Mouse (Mus musculus) lung, embryonic 15.5 days (tissue): Measurements from ENCODE around the gene Arhgef25. TPM values are rescaled to one million over a fixed set of nuclear protein-coding genes. Genes with fewer than 3 reads are reported as not detected.
A peak's percentile ranks its signal among the peaks of the same experiment; 100 is the strongest.

ENCODE experiments used
- ATAC-seq: fragments of 200-750 bp; cut with Nextera tagmentation; 2 replicates; pipeline ENCODE4 v1.8.0; 2017; ENCODE audit warnings: moderate number of reproducible peaks, borderline replicate concordance; ENCODE audit not compliant: low FRiP score, low TSS enrichment; ENCODE audit errors: extremely low read depth
- H3K27ac ChIP-seq: fragments of 300-500 bp; sonication (generic); 2 replicates; pipeline ENCODE4 v1.5.1; 2015; ENCODE audit warnings: moderate library complexity, mild to moderate bottlenecking, inconsistent platforms
- H3K27me3 ChIP-seq: fragments of 300-500 bp; sonication (generic); 2 replicates; pipeline ENCODE4 v1.6.1; 2015; ENCODE audit warnings: inconsistent platforms
- H3K36me3 ChIP-seq: fragments of 300-500 bp; sonication (generic); 2 replicates; pipeline ENCODE4 v1.6.1; 2015; ENCODE audit warnings: inconsistent platforms
- H3K4me1 ChIP-seq: fragments of 300-500 bp; sonication (generic); 2 replicates; pipeline ENCODE4 v1.6.1; 2015; ENCODE audit warnings: inconsistent platforms
- H3K4me2 ChIP-seq: fragments of 300-500 bp; sonication (generic); 2 replicates; pipeline ENCODE4 v1.6.1; 2015; ENCODE audit warnings: inconsistent platforms, mild to moderate bottlenecking, moderate library complexity
- H3K4me3 ChIP-seq: fragments of 300-500 bp; sonication (generic); 2 replicates; pipeline ENCODE4 v1.5.1; 2015; ENCODE audit warnings: mild to moderate bottlenecking, inconsistent platforms
- H3K9ac ChIP-seq: fragments of 300-500 bp; sonication (generic); 2 replicates; pipeline ENCODE4 v1.6.1; 2015; ENCODE audit warnings: inconsistent platforms
- H3K9me3 ChIP-seq: fragments of 300-500 bp; sonication (generic); 2 replicates; pipeline ENCODE4 v1.6.1; 2016; ENCODE audit warnings: inconsistent platforms
- WGBS: fragments of 180-500 bp; shearing (Covaris S2); methylation state at CpG from one replicate; pipeline ENCODE4 v1.1.7; 2015; 5-methylcytosine and 5-hydroxymethylcytosine counted together
- polyA plus RNA-seq: library from polyadenylated mRNA; unstranded; fragments of >200 nt; fragmentation: Nextera tagmentation; extraction: Ambion mirVana; gene quantifications from 2 replicates; pipeline ENCODE4 v1.2.1, GENCODE M21; 2015

Arhgef25 gene
- polyA plus RNA-seq, 1 experiment from 2014 or later, result 59.0 TPM

DNA sequence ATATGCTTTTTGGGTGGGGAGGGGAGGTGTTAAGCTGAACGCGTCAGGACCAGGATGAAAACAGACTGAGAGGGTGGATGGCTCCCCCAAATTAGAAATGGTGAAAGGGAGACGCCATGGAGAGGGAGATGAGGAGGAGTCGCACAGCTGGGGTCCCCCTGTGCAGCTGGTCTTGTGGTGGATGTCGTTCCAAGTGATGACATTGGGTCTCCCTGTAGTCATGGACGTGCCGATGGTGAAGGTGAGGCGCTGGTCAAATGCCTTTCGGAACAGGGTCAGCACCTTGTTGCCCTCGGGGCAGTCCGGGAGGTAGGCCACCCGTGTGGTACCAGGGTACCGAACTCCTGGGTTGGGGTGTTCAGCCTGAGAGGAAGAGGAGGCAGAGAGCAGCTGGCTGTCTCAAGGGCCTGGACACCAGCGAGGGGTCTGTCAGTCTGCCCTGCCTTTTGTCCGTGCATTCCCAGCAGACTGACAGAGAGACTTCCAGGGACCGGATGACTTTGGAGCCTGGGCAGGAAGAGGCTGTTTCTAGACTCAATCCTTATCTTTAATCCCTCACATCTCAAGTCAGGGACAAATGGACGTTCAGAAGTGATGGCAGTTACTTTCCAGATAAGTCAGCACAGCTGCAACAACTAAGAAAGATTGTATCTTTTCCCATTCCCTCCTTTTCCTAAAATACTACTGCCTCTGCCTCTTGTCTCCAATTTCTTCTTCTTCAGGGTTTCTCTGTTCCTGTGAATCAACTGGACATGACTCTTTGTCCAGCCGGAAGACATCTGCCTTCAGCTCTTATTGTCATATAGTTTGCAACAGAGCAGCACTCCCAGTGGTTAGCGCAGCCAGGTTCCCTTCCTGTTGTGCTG is 1.5 kb upstream of the Arhgef25 start:
- peaks cover 56% of the 10 kb centered on the region for H3K4me1 ChIP-seq
- no peak for ATAC-seq
- WGBS, result 68% methylated on average over 19 of the region's 19 CpGs
- 0 out of 2 replicates have a peak overlapping the region, but pooled peaks have one; percentile 6 for H3K9ac ChIP-seq
- H3K36me3 ChIP-seq, result 0 out of 2 replicates have a peak, but pooled peaks cover 4% of the 10 kb centered on the region
- peaks cover 12% of the 10 kb centered on the region; the same call in 1 of the 2 replicates for H3K27me3 ChIP-seq
- H3K4me3 ChIP-seq, result no peak overlapping the region
- H3K9me3 ChIP-seq, result no peaks in the 10 kb centered on the region
- H3K27ac ChIP-seq, result peak overlapping the region; percentile 95; the same call in 1 of the 2 replicates
- H3K4me2 ChIP-seq, result no peak overlapping the region; the same call in 1 of the 2 replicates

GRCm38 (mm10) chr10:127190398-127191190 is 711 bp upstream of the Arhgef25 start:
- Histone ChIP-seq H3K36me3 (peaks cover 10% of the 10 kb centered on the region; the same call in 1 of the 2 replicates), H3K9me3 (no peaks in the 10 kb centered on the region), H3K4me1 (peaks cover 52% of the 10 kb centered on the region), H3K27me3 (peaks cover 12% of the 10 kb centered on the region; the same call in 1 of the 2 replicates), H3K27ac (peak overlapping the region; percentile 95), H3K9ac (peak overlapping the region; percentile 68), H3K4me3 (peak overlapping the region; percentile 73), H3K4me2 (peak overlapping the region; percentile 96)
- no peak for ATAC-seq
- 38% methylated on average over 14 of the region's 14 CpGs for WGBS

GRCm38 (mm10) chr10:127189116-127189650 is 700 bp downstream of the Arhgef25 start:
- peak overlapping the region; percentile 96 for H3K4me2 ChIP-seq
- H3K27me3 ChIP-seq, result peaks cover 17% of the 10 kb centered on the region; the same call in 1 of the 2 replicates
- 0% methylated on average over 26 of the region's 26 CpGs for WGBS
- peak overlapping the region; percentile 95 for H3K27ac ChIP-seq
- peak overlapping the region; percentile 73 for H3K4me3 ChIP-seq
- H3K9ac ChIP-seq, result peak overlapping the region; percentile 68
- peaks cover 42% of the 10 kb centered on the region for H3K4me1 ChIP-seq
- H3K9me3 ChIP-seq, result no peaks in the 10 kb centered on the region
- peaks cover 14% of the 10 kb centered on the region; the same call in 1 of the 2 replicates for H3K36me3 ChIP-seq
- ATAC-seq, result peak; percentile 20; the same call in 1 of the 2 replicates

GRCm38 (mm10) chr10:127188465-127189115 is 1.3 kb downstream of the Arhgef25 start:
- H3K36me3 ChIP-seq, result peaks cover 14% of the 10 kb centered on the region; the same call in 1 of the 2 replicates

DNA sequence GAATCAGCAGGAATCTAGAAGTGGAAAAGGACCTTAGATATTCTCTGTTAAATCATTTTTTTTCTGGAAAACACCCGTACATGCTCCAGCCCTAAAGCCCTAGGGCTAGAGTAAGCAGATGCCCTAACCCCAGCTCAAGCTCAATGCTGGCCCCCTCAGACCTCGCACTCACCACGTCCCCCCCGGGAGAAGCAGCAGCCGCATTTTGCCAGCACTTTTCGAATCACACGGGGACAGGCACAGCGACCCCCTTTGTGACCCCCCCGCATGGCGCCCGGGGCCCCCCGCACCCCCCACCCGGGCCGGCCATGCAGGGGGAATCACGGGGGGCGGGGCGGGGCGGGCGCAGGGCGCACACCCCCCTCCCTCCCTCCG is 1.8 kb downstream of the Arhgef25 start:
- peak overlapping the region; percentile 95 for H3K27ac ChIP-seq
- H3K9me3 ChIP-seq, result no peaks in the 10 kb centered on the region
- no peak for ATAC-seq
- 2% methylated on average over 19 of the region's 21 CpGs for WGBS
- H3K9ac ChIP-seq, result peak overlapping the region; percentile 68
- H3K4me3 ChIP-seq, result peak overlapping the region; percentile 73
- H3K4me2 ChIP-seq, result peak overlapping the region; percentile 96
- H3K27me3 ChIP-seq, result peaks cover 27% of the 10 kb centered on the region
- peaks cover 51% of the 10 kb centered on the region for H3K4me1 ChIP-seq
- peaks cover 14% of the 10 kb centered on the region; the same call in 1 of the 2 replicates for H3K36me3 ChIP-seq

More at GRCm38 (mm10) chr10:127188465-127189115, 1.3 kb downstream of the Arhgef25 start:
- Histone ChIP-seq H3K9ac (peak overlapping the region; percentile 68), H3K27ac (peak overlapping the region; percentile 95), H3K9me3 (no peaks in the 10 kb centered on the region), H3K4me1 (peaks cover 46% of the 10 kb centered on the region), H3K4me3 (peak overlapping the region; percentile 73), H3K27me3 (peaks cover 22% of the 10 kb centered on the region), H3K4me2 (peak overlapping the region; percentile 96)
- peak; percentile 81 for ATAC-seq
- under 1% methylated on average over 32 of the region's 46 CpGs for WGBS

- Histone ChIP-seq H3K9ac (peak overlapping the region; percentile 68), H3K9me3 (no peaks in the 10 kb centered on the region), H3K4me1 (peaks cover 51% of the 10 kb centered on the region), H3K36me3 (peaks cover 19% of the 10 kb centered on the region; the same call in 1 of the 2 replicates), H3K27ac (peak overlapping the region; percentile 95; the same call in 1 of the 2 replicates), H3K27me3 (peaks cover 33% of the 10 kb centered on the region), H3K4me3 (peak overlapping the region; percentile 73), H3K4me2 (peak overlapping the region; percentile 96)
- 47% methylated on average over 10 of the region's 10 CpGs for WGBS
- ATAC-seq, result no peak
Observed at GRCm38 (mm10) chr10:127187371-127188078, 2.4 kb downstream of the Arhgef25 start.

GRCm38 (mm10) chr10:127186451-127186850 is 3.4 kb downstream of the Arhgef25 start:
- 82% methylated on average over 1 of the region's 1 CpGs for WGBS
- peaks cover 41% of the 10 kb centered on the region for H3K27me3 ChIP-seq
- peaks cover 50% of the 10 kb centered on the region for H3K4me1 ChIP-seq
- peaks cover 19% of the 10 kb centered on the region; the same call in 1 of the 2 replicates for H3K36me3 ChIP-seq
- no peak overlapping the region for H3K9ac ChIP-seq
- H3K4me2 ChIP-seq, result no peak overlapping the region
- ATAC-seq, result no peak
- no peaks in the 10 kb centered on the region for H3K9me3 ChIP-seq
- no peak overlapping the region for H3K4me3 ChIP-seq
- H3K27ac ChIP-seq, result no peak overlapping the region

DNA sequence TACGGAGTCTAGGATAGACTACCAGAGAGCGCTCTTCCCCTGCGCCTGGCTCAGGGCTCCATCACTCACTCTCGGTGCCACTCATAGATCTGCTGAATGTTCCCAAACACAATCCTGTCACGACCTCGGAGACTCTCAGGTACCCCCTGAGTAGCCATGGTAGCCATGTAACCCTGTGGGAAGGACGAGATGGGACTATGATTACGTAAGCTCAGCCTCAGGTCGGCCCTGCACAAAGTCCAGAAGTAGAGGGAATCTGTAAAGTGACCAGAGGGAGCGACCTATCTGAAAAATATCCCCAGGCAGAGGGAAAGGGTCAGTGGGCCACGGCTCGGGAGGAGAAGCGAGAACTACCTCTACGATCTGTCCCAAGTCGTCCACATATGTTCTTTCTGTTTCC is 4.4 kb downstream of the Arhgef25 start:
- Histone ChIP-seq H3K9ac (no peak overlapping the region), H3K4me3 (no peak overlapping the region), H3K27me3 (peaks cover 51% of the 10 kb centered on the region), H3K4me2 (no peak overlapping the region), H3K9me3 (no peaks in the 10 kb centered on the region), H3K4me1 (peaks cover 42% of the 10 kb centered on the region), H3K27ac (no peak overlapping the region), H3K36me3 (peaks cover 19% of the 10 kb centered on the region; the same call in 1 of the 2 replicates)
- ATAC-seq, result no peak
- WGBS, result 83% methylated on average over 15 of the region's 15 CpGs

GRCm38 (mm10) chr10:127185101-127185500 is 4.8 kb downstream of the Arhgef25 start:
- Histone ChIP-seq H3K9me3 (no peaks in the 10 kb centered on the region), H3K4me3 (no peak overlapping the region), H3K27me3 (peaks cover 55% of the 10 kb centered on the region), H3K4me1 (peaks cover 42% of the 10 kb centered on the region), H3K27ac (no peak overlapping the region), H3K36me3 (peaks cover 19% of the 10 kb centered on the region; the same call in 1 of the 2 replicates), H3K4me2 (no peak overlapping the region), H3K9ac (no peak overlapping the region)
- 67% methylated on average over 9 of the region's 9 CpGs for WGBS
- no peak for ATAC-seq

DNA sequence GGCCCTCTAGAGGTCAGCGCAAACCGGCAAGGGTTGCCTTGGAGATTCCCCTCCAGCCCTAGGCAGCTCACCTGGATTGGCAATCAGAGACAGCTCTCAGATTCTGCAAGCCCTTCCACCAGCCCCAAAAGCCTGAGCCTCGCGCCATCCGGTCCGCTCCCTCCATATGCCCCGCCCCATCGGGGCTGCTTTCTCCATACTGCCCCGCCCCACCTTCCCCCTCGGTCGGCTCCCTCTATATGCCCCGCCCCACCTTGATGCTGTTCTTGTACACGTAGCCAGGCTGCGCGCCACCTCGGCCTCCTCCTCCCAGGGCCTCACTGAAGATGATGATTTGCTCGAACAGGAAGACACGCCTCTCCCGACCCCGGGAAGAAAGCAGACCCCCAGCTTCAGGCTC is 6.1 kb downstream of the Arhgef25 start:
- Histone ChIP-seq H3K4me3 (no peak overlapping the region), H3K4me1 (peaks cover 33% of the 10 kb centered on the region), H3K9ac (no peak overlapping the region), H3K27ac (no peak overlapping the region), H3K27me3 (peaks cover 68% of the 10 kb centered on the region), H3K9me3 (no peaks in the 10 kb centered on the region), H3K4me2 (peak overlapping the region; percentile 37), H3K36me3 (peaks cover 19% of the 10 kb centered on the region; the same call in 1 of the 2 replicates)
- 29% methylated on average over 20 of the region's 20 CpGs for WGBS
- ATAC-seq, result no peak
